Mouse (Mus musculus): ENCODE results near the gene Lgi4. TPM values are rescaled to one million over a fixed set of nuclear protein-coding genes. Genes with fewer than 3 reads are reported as not detected.

The Lgi4 gene
- 0.36 and 0.44 TPM in 2 replicates for polyA plus RNA-seq (2014; fragmentation: Nextera tagmentation; extraction: Ambion mirVana)

GRCm38 (mm10) chr7:31059108-31059507 is at the start of gene Lgi4:
Gene Lgi4 (plus strand): TSS chr7:31059342.
- DNase-seq (ENCODE audit: low spot score) (peak; percentile 91), ATAC-seq (replicated peaks; ENCODE audit: low FRiP score) (peak; percentile 71)
- no peaks in the 10 kb centered on the region for H3K9me3 ChIP-seq (ENCODE audit: control insufficient read depth, low read length)
- H3K27me3 ChIP-seq (ENCODE audit: control insufficient read depth, insufficient read depth, low read length), result peaks cover 2% of the 10 kb centered on the region
- 2% methylated on average over 2 of the region's 2 CpGs for WGBS
- no peak within 1 kb of the TSS for H3K4me2 ChIP-seq (ENCODE audit: low read depth, low read length, severe bottlenecking)
- no peak within 1 kb of the TSS for H3K4me3 ChIP-seq (ENCODE audit: low read depth, low read length)
- no peak within 1 kb of the TSS for H3K9ac ChIP-seq (ENCODE audit: low read length)
- H3K27ac ChIP-seq (ENCODE audit: low read depth, low read length), result no peak within 1 kb of the TSS
- no peaks in the 10 kb centered on the region for H3K36me3 ChIP-seq (ENCODE audit: control insufficient read depth, insufficient read depth, low read length)
- H3K4me1 ChIP-seq (replicated peaks; ENCODE audit: control insufficient read depth, insufficient read depth, low read length), result no peaks in the 10 kb centered on the region; the same call in 1 of the 2 replicates

GRCm38 (mm10) chr7:31012971-31013370 is 46.2 kb upstream of the Lgi4 start:
- Histone ChIP-seq H3K4me2 (ENCODE audit: low read depth, low read length, severe bottlenecking) (no peak overlapping the region), H3K36me3 (ENCODE audit: control insufficient read depth, insufficient read depth, low read length) (no peaks in the 10 kb centered on the region), H3K9me3 (ENCODE audit: control insufficient read depth, low read length) (no peaks in the 10 kb centered on the region), H3K27ac (ENCODE audit: low read depth, low read length) (no peak overlapping the region), H3K4me1 (replicated peaks; ENCODE audit: control insufficient read depth, insufficient read depth, low read length) (no peaks in the 10 kb centered on the region), H3K9ac (ENCODE audit: low read length) (no peak overlapping the region), H3K4me3 (ENCODE audit: low read depth, low read length) (no peak overlapping the region), H3K27me3 (ENCODE audit: control insufficient read depth, insufficient read depth, low read length) (no peaks in the 10 kb centered on the region)
- ATAC-seq (replicated peaks; ENCODE audit: low FRiP score) (no peak), DNase-seq (ENCODE audit: low spot score) (no peak)
- 90% methylated on average over 5 of the region's 5 CpGs for WGBS

- no peak for ATAC-seq (replicated peaks; ENCODE audit: low FRiP score)
- H3K27me3 ChIP-seq (ENCODE audit: control insufficient read depth, insufficient read depth, low read length), result no peaks in the 10 kb centered on the region
- DNase-seq (ENCODE audit: low spot score), result no peak
- H3K9ac ChIP-seq (ENCODE audit: low read length), result no peak overlapping the region
- no peaks in the 10 kb centered on the region for H3K36me3 ChIP-seq (ENCODE audit: control insufficient read depth, insufficient read depth, low read length)
- no peak overlapping the region for H3K27ac ChIP-seq (ENCODE audit: low read depth, low read length)
- H3K9me3 ChIP-seq (ENCODE audit: control insufficient read depth, low read length), result no peaks in the 10 kb centered on the region
- no peak overlapping the region for H3K4me3 ChIP-seq (ENCODE audit: low read depth, low read length)
- WGBS, result 76% methylated on average over 10 of the region's 10 CpGs
- H3K4me1 ChIP-seq (replicated peaks; ENCODE audit: control insufficient read depth, insufficient read depth, low read length), result no peaks in the 10 kb centered on the region
- no peak overlapping the region for H3K4me2 ChIP-seq (ENCODE audit: low read depth, low read length, severe bottlenecking)
Observed at GRCm38 (mm10) chr7:31017104-31017901, 41.8 kb upstream of the Lgi4 start.

GRCm38 (mm10) chr7:31028609-31029008 is 30.5 kb upstream of the Lgi4 start:
- Histone ChIP-seq H3K9ac (ENCODE audit: low read length) (no peak overlapping the region), H3K4me3 (ENCODE audit: low read depth, low read length) (no peak overlapping the region), H3K4me2 (ENCODE audit: low read depth, low read length, severe bottlenecking) (no peak overlapping the region), H3K9me3 (ENCODE audit: control insufficient read depth, low read length) (no peaks in the 10 kb centered on the region), H3K27me3 (ENCODE audit: control insufficient read depth, insufficient read depth, low read length) (no peaks in the 10 kb centered on the region), H3K4me1 (replicated peaks; ENCODE audit: control insufficient read depth, insufficient read depth, low read length) (no peaks in the 10 kb centered on the region), H3K36me3 (ENCODE audit: control insufficient read depth, insufficient read depth, low read length) (no peaks in the 10 kb centered on the region), H3K27ac (ENCODE audit: low read depth, low read length) (no peak overlapping the region)
- ATAC-seq (replicated peaks; ENCODE audit: low FRiP score) (no peak), DNase-seq (ENCODE audit: low spot score) (no peak)
- 78% methylated on average over 8 of the region's 8 CpGs for WGBS

GRCm38 (mm10) chr7:31030717-31031116 is 28.4 kb upstream of the Lgi4 start:
- WGBS, result 66% methylated on average over 2 of the region's 2 CpGs
- Histone ChIP-seq H3K4me3 (ENCODE audit: low read depth, low read length) (no peak overlapping the region), H3K9me3 (ENCODE audit: control insufficient read depth, low read length) (no peaks in the 10 kb centered on the region), H3K4me2 (ENCODE audit: low read depth, low read length, severe bottlenecking) (no peak overlapping the region), H3K27me3 (ENCODE audit: control insufficient read depth, insufficient read depth, low read length) (no peaks in the 10 kb centered on the region), H3K27ac (ENCODE audit: low read depth, low read length) (no peak overlapping the region), H3K36me3 (ENCODE audit: control insufficient read depth, insufficient read depth, low read length) (no peaks in the 10 kb centered on the region), H3K4me1 (replicated peaks; ENCODE audit: control insufficient read depth, insufficient read depth, low read length) (no peaks in the 10 kb centered on the region), H3K9ac (ENCODE audit: low read length) (no peak overlapping the region)
- ATAC-seq (replicated peaks; ENCODE audit: low FRiP score) (no peak), DNase-seq (ENCODE audit: low spot score) (no peak)

GRCm38 (mm10) chr7:31031731-31032130 is 27.4 kb upstream of the Lgi4 start:
- no peaks in the 10 kb centered on the region for H3K27me3 ChIP-seq (ENCODE audit: control insufficient read depth, insufficient read depth, low read length)
- DNase-seq (ENCODE audit: low spot score) (no peak), ATAC-seq (replicated peaks; ENCODE audit: low FRiP score) (no peak)
- no peaks in the 10 kb centered on the region for H3K9me3 ChIP-seq (ENCODE audit: control insufficient read depth, low read length)
- no peak overlapping the region for H3K4me2 ChIP-seq (ENCODE audit: low read depth, low read length, severe bottlenecking)
- no peak overlapping the region for H3K27ac ChIP-seq (ENCODE audit: low read depth, low read length)
- H3K4me3 ChIP-seq (ENCODE audit: low read depth, low read length), result no peak overlapping the region
- H3K4me1 ChIP-seq (replicated peaks; ENCODE audit: control insufficient read depth, insufficient read depth, low read length), result no peaks in the 10 kb centered on the region
- 85% methylated on average over 7 of the region's 7 CpGs for WGBS
- no peaks in the 10 kb centered on the region for H3K36me3 ChIP-seq (ENCODE audit: control insufficient read depth, insufficient read depth, low read length)
- no peak overlapping the region for H3K9ac ChIP-seq (ENCODE audit: low read length)

GRCm38 (mm10) chr7:31033409-31034165 is 25.6 kb upstream of the Lgi4 start:
- Histone ChIP-seq H3K4me2 (ENCODE audit: low read depth, low read length, severe bottlenecking) (no peak overlapping the region), H3K4me1 (replicated peaks; ENCODE audit: control insufficient read depth, insufficient read depth, low read length) (no peaks in the 10 kb centered on the region), H3K27me3 (ENCODE audit: control insufficient read depth, insufficient read depth, low read length) (no peaks in the 10 kb centered on the region), H3K36me3 (ENCODE audit: control insufficient read depth, insufficient read depth, low read length) (no peaks in the 10 kb centered on the region), H3K9ac (ENCODE audit: low read length) (no peak overlapping the region), H3K9me3 (ENCODE audit: control insufficient read depth, low read length) (no peaks in the 10 kb centered on the region), H3K4me3 (ENCODE audit: low read depth, low read length) (no peak overlapping the region), H3K27ac (ENCODE audit: low read depth, low read length) (no peak overlapping the region)
- ATAC-seq (replicated peaks; ENCODE audit: low FRiP score), result no peak
- no peak for DNase-seq (ENCODE audit: low spot score)
- 77% methylated on average over 9 of the region's 9 CpGs for WGBS

- Histone ChIP-seq H3K27me3 (ENCODE audit: control insufficient read depth, insufficient read depth, low read length) (no peaks in the 10 kb centered on the region), H3K27ac (ENCODE audit: low read depth, low read length) (no peak overlapping the region), H3K4me2 (ENCODE audit: low read depth, low read length, severe bottlenecking) (no peak overlapping the region), H3K9ac (ENCODE audit: low read length) (no peak overlapping the region), H3K4me3 (ENCODE audit: low read depth, low read length) (no peak overlapping the region), H3K4me1 (replicated peaks; ENCODE audit: control insufficient read depth, insufficient read depth, low read length) (no peaks in the 10 kb centered on the region), H3K9me3 (ENCODE audit: control insufficient read depth, low read length) (no peaks in the 10 kb centered on the region), H3K36me3 (ENCODE audit: control insufficient read depth, insufficient read depth, low read length) (no peaks in the 10 kb centered on the region)
- ATAC-seq (replicated peaks; ENCODE audit: low FRiP score) (no peak), DNase-seq (ENCODE audit: low spot score) (no peak)
- WGBS, result 65% methylated on average over 11 of the region's 11 CpGs
Observed at GRCm38 (mm10) chr7:31034789-31035188, 24.4 kb upstream of the Lgi4 start.
